Mouse (Mus musculus): Measurements from ENCODE around the gene 2700081O15Rik.

The 2700081O15Rik gene

GRCm38 (mm10) chr19:7420841-7421601, 3.6 kb downstream of the 2700081O15Rik start:
- no peak for DNase-seq (ENCODE audit: low read depth, low spot score)

- DNase-seq (ENCODE audit: low read depth, low spot score), result no peak
These were observed 4.5 kb downstream of the 2700081O15Rik start for GRCm38 (mm10) chr19:7421602-7422591.

GRCm38 (mm10) chr19:7422656-7423027, 5.2 kb downstream of the 2700081O15Rik start:
- DNase-seq (ENCODE audit: low read depth, low spot score), result no peak

GRCm38 (mm10) chr19:7423028-7423655, 5.7 kb downstream of the 2700081O15Rik start:
- peak; percentile 68 for DNase-seq (ENCODE audit: low read depth, low spot score)

- DNase-seq (ENCODE audit: low read depth, low spot score), result peak; percentile 43
These were observed 6.2 kb downstream of the 2700081O15Rik start for GRCm38 (mm10) chr19:7423656-7424030.

DNA sequence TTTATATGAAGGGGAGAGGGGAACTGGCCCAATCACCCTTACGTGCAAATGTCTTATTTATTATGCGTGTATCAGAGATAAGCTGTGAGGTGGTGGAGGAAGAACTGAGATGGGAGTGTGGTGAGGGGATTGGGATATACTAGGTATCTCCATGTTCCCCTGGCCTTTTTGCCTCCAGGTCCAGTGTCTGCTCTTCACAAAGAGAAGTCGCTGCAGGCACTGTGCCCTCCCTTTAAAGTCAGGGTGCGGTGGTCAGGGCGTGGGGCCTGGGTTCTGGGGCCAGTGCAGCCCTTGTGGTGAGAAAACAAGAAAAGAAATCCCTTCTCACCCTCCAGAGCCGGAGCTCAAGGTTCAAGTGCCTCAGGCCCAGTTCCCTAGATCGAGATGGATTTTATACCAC, 6.7 kb downstream of the 2700081O15Rik start:
- peak; percentile 20 for DNase-seq (ENCODE audit: low read depth, low spot score)

GRCm38 (mm10) chr19:7424590-7425397, 7.4 kb downstream of the 2700081O15Rik start:
- peak; percentile 24 for DNase-seq (ENCODE audit: low read depth, low spot score)

DNA sequence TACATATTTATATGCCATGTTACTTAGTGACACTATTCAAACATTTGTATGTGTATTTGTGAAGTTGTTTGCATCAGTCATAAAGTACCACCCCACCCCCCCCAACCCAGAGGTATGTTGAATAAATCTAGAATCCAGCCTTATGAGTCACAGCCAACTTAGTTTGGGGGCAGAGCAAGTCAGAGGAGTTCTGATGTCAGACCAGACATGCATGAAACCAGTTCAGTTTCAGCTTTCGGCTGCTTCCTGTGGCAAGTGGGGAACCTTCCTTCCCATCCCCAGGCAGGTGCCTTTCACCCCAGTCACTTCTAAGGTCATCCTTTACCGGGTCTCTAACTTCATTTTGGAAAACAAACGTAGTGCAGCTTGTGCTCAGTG, 8.0 kb downstream of the 2700081O15Rik start:
- DNase-seq (ENCODE audit: low read depth, low spot score), result peak; percentile 74

GRCm38 (mm10) chr19:7434887-7435286, 17.5 kb downstream of the 2700081O15Rik start:
- DNase-seq (ENCODE audit: low read depth, low spot score), result no peak

- peak; percentile 94 for DNase-seq (ENCODE audit: low read depth, low spot score)
These were observed 18.9 kb downstream of the 2700081O15Rik start for GRCm38 (mm10) chr19:7436061-7436970.

GRCm38 (mm10) chr19:7438295-7438694, 20.9 kb downstream of the 2700081O15Rik start:
- DNase-seq (ENCODE audit: low read depth, low spot score), result no peak

DNA sequence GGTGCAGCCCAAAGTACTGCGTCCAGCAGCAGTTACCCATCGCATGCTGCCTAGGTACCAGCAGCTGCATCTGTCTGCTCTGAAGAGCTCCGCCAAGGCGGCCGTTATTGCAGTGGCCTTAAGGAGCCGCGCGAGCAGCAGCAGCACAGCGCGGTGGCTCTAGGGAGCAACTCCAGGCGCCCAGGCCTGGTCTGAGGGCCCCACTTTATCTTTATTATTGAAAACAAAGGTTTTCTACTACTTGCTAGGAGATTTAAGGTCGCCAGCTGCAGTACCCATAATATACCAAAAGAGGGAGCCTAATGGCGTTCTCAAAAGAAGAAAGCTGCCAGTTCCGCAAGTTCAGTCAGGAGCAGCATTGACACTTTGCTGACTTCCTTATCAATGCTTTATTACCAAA, 24.1 kb downstream of the 2700081O15Rik start:
- peak; percentile 78 for DNase-seq (ENCODE audit: low read depth, low spot score)

GRCm38 (mm10) chr19:7445105-7445504, 27.7 kb downstream of the 2700081O15Rik start:
- DNase-seq (ENCODE audit: low read depth, low spot score), result no peak

DNA sequence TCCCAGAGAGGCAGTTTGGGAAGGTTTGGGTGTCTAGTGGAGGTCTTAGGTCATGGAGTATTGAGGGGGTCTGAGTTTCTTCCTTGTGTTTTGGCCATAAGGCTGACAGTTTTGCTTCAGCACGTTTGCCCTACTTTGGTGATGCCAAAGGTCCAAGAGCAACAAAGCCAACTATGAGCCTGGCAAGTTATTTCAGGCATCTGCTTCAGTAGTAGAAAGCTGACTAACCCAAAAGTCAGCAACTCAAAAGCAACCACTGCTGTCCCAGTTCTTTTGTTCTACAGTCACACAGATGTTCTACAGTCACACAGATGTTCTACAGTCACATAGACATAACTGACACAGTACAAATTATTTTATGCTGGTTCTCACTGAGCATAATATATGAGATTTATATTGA, 28.2 kb downstream of the 2700081O15Rik start:
- DNase-seq (ENCODE audit: low read depth, low spot score), result no peak

DNA sequence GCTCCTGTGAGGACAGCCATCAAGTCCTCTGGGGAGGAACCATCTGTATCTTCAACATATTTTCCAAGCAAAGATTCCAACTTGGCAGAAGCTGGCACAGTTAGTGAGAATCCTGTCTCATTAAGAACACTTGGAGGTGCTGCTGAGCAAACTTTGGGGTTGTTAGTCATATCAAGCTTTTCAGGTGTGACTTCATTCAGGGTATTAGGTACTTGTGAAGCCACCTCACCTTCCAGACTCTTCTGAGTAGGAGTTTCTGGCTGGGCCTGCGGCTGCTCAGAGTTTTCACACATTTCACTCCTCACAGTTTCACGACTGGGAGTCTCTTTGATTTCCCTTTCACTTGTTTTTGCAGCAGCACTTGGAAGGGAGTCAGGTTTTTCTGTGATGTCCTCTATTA, 39.4 kb downstream of the 2700081O15Rik start:
- peak; percentile 23 for DNase-seq (ENCODE audit: low read depth, low spot score)

DNA sequence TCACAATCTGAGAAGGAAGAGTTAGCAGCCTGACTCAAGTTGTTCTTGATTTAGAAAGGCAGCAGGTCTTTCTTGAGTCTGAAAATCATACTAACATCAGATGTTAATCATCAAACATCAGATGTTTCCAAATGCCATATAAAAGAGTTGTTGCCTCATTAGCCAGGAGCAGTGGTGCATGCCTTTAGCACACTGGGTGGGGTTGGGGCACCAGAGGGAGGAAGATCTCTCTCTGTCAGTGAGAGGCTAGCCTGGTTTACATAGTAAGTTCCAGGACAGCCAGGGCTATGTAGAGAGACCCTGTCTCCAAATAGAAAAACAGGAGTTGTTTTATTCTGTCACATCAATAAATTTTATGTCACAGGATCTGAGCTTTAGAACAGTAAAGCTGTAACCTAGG, 41.5 kb downstream of the 2700081O15Rik start:
- DNase-seq (ENCODE audit: low read depth, low spot score), result no peak

DNA sequence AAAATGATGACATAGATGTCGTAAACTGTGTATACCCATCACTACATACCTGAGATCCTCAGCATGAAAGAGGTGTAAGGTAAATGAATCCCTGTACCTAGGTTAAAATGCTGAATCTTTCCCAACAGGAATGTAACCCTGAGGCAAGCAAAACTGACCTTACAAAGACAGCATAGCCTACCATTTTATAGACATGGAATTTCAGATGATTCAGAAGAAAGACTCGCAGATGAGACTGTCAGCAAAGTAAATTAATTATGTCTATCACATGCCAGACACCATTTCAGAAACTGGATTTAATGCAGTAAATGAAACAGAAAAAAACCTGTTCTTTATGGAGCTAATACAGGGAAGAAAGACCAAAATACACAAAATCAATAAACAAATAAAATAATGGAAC, 41.9 kb downstream of the 2700081O15Rik start:
- peak; percentile 39 for DNase-seq (ENCODE audit: low read depth, low spot score)

DNA sequence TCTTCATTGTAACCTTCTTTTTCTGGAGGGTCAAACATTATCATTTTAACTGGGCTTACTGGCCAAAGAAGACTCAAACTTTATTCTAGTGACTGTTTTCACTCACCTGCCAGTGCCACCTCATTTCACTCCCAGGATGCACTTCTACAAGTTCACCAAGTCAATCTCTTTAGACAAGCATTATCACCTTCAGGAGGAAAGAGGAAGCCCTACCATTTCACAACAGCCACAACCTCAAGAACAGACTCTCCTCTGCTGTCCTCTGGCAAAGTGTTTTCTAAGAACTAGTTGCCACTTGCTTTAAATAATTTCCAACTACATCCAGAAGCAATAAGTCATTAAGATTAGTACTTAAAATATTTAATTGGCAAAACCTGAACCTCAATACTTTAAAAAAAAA, 50.5 kb downstream of the 2700081O15Rik start:
- no peak for DNase-seq (ENCODE audit: low read depth, low spot score)

DNA sequence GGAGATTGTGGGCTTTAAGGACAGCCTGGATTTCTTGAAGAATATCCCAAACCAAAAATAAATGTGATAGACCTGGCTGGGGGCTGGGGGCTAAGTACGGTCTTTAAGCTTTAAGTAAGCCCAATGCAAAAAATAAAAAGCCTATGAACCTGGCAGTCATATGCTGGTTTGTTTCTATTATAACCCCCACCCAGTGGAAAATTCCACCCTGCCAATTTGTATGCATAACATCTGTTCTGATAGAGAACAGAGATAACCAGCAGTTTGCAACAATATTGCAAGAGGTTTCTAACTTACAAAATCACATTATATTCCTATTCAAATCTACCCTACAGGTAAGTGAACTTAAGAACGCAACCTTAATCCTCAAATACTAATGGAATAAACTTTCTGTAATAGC, 53.2 kb downstream of the 2700081O15Rik start:
- no peak for DNase-seq (ENCODE audit: low read depth, low spot score)

Data from 3T3-L1 (cell line).